Mouse (Mus musculus): ENCODE measurements at regions not wholly inside any gene's neighbourhood (a gene's known extent, or its start where the extent isn't known, plus 50 kb on each side); places are given as distances from the start of the nearest gene placed in this dataset.

- no peak for DNase-seq (ENCODE audit: low spot score in 2 of 2)
These were observed 337.8 kb downstream of the Zfp706 start for GRCm38 (mm10) chr15:36669748-36670147.

- no peak for DNase-seq (ENCODE audit: low spot score in 2 of 2)
These were observed 341.0 kb downstream of the Zfp706 start for GRCm38 (mm10) chr15:36666566-36666965.

- DNase-seq (ENCODE audit: low spot score in 2 of 2) = no peak
These were observed 343.2 kb downstream of the Zfp706 start for GRCm38 (mm10) chr15:36664391-36664790.

GRCm38 (mm10) chr15:36660986-36661385, 346.6 kb downstream of the Zfp706 start:
- DNase-seq (ENCODE audit: low spot score in 2 of 2) = no peak
